Mouse (Mus musculus): Measurements from ENCODE around the gene Lyrm9.

DNA sequence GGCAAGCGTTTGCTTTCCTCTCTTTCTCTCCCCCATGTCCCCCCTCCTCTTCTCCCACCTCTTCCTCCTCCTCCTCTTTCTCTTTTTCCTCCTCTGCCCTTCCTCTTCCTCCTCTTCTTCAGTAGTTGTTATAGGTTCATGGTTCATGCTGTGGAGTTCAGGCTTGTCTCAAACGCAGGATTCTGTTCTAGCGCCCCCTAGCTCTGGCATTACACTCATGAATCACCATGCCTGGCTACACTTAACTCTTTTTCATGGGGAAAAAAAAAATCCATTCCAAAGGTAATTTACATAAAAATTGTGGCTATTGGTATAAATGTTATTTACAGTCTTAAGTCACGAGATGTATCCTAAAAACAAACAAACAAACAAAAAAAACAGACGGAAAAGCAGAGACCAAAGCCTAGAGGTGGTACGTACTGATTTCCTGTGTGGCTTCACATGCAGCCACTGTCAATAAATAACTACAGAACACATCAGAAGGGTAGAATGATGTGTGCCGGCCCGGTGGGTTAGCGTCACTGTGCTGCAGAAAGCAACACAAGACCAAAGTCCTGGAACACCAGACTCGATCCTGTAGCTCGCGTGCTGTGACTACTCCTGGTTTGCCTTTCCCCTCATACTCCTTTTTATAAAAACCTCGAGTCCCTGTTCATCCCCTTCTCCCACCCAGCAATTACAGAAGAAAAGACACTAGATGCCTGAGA, 3.4 kb upstream of the Lyrm9 start:
- no peak for TF ChIP-seq POLR2A (IDR thresholded peaks at IDR 0.05; ENCODE audit: borderline replicate concordance, low read depth, low read length)
- no peak; the same call in 1 of the 2 replicates for TF ChIP-seq CTCF (IDR thresholded peaks at IDR 0.05; ENCODE audit: low read depth, low read length)

All from bone marrow macrophage, adult 2 months (primary cell).